Mouse (Mus musculus) cerebellum, adult 2 months (tissue): ENCODE results near the gene Ptpn22.

Experiments used
- CTCF ChIP-seq: fragments of 200-500 bp; IDR thresholded peaks from 2 replicates; pipeline ENCODE4 v1.5.1; 2011; ENCODE audit warnings: low read depth, mild to moderate bottlenecking, control low read depth, low read length, moderate library complexity, borderline replicate concordance; ENCODE audit not compliant: insufficient read depth
- POLR2A ChIP-seq: fragments of 200-500 bp; IDR thresholded peaks from 2 replicates; pipeline ENCODE4 v1.6.1; 2011; ENCODE audit warnings: low read length, control low read depth, borderline replicate concordance; ENCODE audit not compliant: insufficient read depth

GRCm38 (mm10) chr3:103857977-103858563 lies 1.5 kb upstream of the Ptpn22 start:
- TF ChIP-seq CTCF (no peak), POLR2A (no peak)
